Mouse (Mus musculus): ENCODE data around the gene Meis1.

The Meis1 gene

GRCm38 (mm10) chr11:19018489-19019203 is at the start of gene Meis1:
Meis1 (minus strand) TSS chr11:19018985.
- DNase-seq: peak; percentile 15 to 20

GRCm38 (mm10) chr11:19067334-19067733 is 48.5 kb upstream of the Meis1 start:
- DNase-seq: no peak

- DNase-seq: no peak
Measured at GRCm38 (mm10) chr11:19049276-19049675, 30.5 kb upstream of the Meis1 start.

GRCm38 (mm10) chr11:19036595-19037166 is 17.9 kb upstream of the Meis1 start:
- no peak for DNase-seq

GRCm38 (mm10) chr11:19026581-19027561 is 8.1 kb upstream of the Meis1 start:
- DNase-seq: no peak

GRCm38 (mm10) chr11:19025976-19026520 is 7.3 kb upstream of the Meis1 start:
- DNase-seq: no peak

GRCm38 (mm10) chr11:19024496-19025265 is 5.9 kb upstream of the Meis1 start:
- no peak for DNase-seq

- no peak for DNase-seq
Measured at GRCm38 (mm10) chr11:19023356-19023755, 4.6 kb upstream of the Meis1 start.

GRCm38 (mm10) chr11:19022576-19022975 is 3.8 kb upstream of the Meis1 start:
- no peak for DNase-seq

- DNase-seq: no peak
Measured at GRCm38 (mm10) chr11:19020951-19021710, 2.3 kb upstream of the Meis1 start.

- DNase-seq: peak; percentile 19 to 31
Measured at GRCm38 (mm10) chr11:19020371-19020824, 1.6 kb upstream of the Meis1 start.

- no peak for DNase-seq
Measured at GRCm38 (mm10) chr11:19019204-19020171, 703 bp upstream of the Meis1 start.

GRCm38 (mm10) chr11:19017719-19018413 is 919 bp downstream of the Meis1 start:
- no peak for DNase-seq

- no peak for DNase-seq
Measured at GRCm38 (mm10) chr11:19017262-19017661, 1.5 kb downstream of the Meis1 start.

GRCm38 (mm10) chr11:19016481-19017220 is 2.1 kb downstream of the Meis1 start:
- DNase-seq: no peak

- no peak for DNase-seq
Measured at GRCm38 (mm10) chr11:19015731-19016461, 2.9 kb downstream of the Meis1 start.

GRCm38 (mm10) chr11:19015381-19015730 is 3.4 kb downstream of the Meis1 start:
- DNase-seq: no peak

Data from thymus, postnatal 36 days (tissue).